Mouse (Mus musculus) heart, postnatal 0 days (tissue): ENCODE measurements around the gene Irak4.

ENCODE experiments used
- CTCF ChIP-seq: IDR thresholded peaks from 2 replicates; pipeline ENCODE4 v1.5.1; 2016; ENCODE audit warnings: antibody characterized with exemption, control low read depth, low read depth
- EP300 ChIP-seq: IDR thresholded peaks from 2 replicates; pipeline ENCODE4 v1.6.1; 2016; ENCODE audit warnings: antibody characterized with exemption, low read depth

DNA sequence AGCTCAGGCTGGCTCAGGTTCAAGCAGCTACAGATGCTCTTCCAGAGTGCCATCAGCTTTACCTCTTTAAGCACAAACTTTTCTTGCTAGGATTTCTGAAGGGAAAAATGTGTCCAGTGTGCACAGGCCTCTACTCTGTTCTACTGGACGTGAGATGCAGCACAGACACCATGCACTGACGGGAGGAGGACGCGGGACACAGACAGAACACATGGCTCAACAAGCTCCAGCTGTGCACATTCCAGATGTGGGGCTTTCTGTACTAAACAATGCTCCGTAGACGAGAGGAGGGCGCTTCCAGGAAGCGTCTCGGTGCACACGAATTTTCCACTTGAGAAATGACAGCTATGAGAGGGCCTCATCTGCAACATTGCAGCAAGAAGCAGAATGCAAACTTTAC lies 39.7 kb downstream of the Irak4 start:
- TF ChIP-seq CTCF (no peak), EP300 (no peak)
